Mouse (Mus musculus) kidney, adult 2 months (tissue): Measurements from ENCODE around the gene Bcar1.

ENCODE experiments used
- CTCF ChIP-seq: fragments of 200-500 bp; conservative IDR thresholded peaks from 2 replicates; pipeline ENCODE4 v1.5.1; 2011; ENCODE audit warnings: low read depth, mild to moderate bottlenecking, control low read depth, low read length, moderate library complexity, mixed read lengths; ENCODE audit not compliant: insufficient read depth, insufficient read length
- POLR2A ChIP-seq: fragments of 200-500 bp; IDR thresholded peaks from one replicate; pipeline ENCODE4 v1.6.1; 2011; ENCODE audit warnings: low read depth, low read length, control low read depth

GRCm38 (mm10) chr8:111720115-111720544 lies 23.5 kb downstream of the Bcar1 start:
- TF ChIP-seq CTCF (no peak), POLR2A (no peak)
